Mouse (Mus musculus): ENCODE results near the gene Phrf1.

Phrf1 gene

GRCm38 (mm10) chr7:141261480-141261879, 32.9 kb downstream of the Phrf1 start:
- no peak for DNase-seq

- no peak for DNase-seq
Observed at GRCm38 (mm10) chr7:141263640-141264039, 35.1 kb downstream of the Phrf1 start.

- DNase-seq, result no peak
Observed at GRCm38 (mm10) chr7:141264041-141264700, 35.6 kb downstream of the Phrf1 start.

- DNase-seq, result peak; percentile 72 to 76
Observed at GRCm38 (mm10) chr7:141264761-141265410, 36.3 kb downstream of the Phrf1 start.

- DNase-seq, result no peak
Observed at GRCm38 (mm10) chr7:141265411-141265738, 36.8 kb downstream of the Phrf1 start.

GRCm38 (mm10) chr7:141265739-141266561, 37.4 kb downstream of the Phrf1 start, which contains the start of gene Irf7:
Gene Irf7 (minus strand): TSS chr7:141266481.
- peak; percentile 75 to 79 for DNase-seq

GRCm38 (mm10) chr7:141268466-141269272, 40.1 kb downstream of the Phrf1 start:
- no peak for DNase-seq

GRCm38 (mm10) chr7:141269273-141269545, 40.6 kb downstream of the Phrf1 start:
- no peak for DNase-seq

GRCm38 (mm10) chr7:141270631-141271030, 42.0 kb downstream of the Phrf1 start:
- no peak for DNase-seq

GRCm38 (mm10) chr7:141275356-141275755, 46.8 kb downstream of the Phrf1 start:
- DNase-seq, result no peak

GRCm38 (mm10) chr7:141276546-141276945, 48.0 kb downstream of the Phrf1 start, which contains the start of gene Cdhr5:
Gene Cdhr5 (minus strand): TSS chr7:141276786.
- DNase-seq, result no peak

GRCm38 (mm10) chr7:141277701-141278678, 49.4 kb downstream of the Phrf1 start:
- DNase-seq, result no peak

GRCm38 (mm10) chr7:141278766-141279590, 50.4 kb downstream of the Phrf1 start, which contains the start of gene Sct:
Gene Sct (minus strand): TSS chr7:141279133.
- DNase-seq, result no peak

GRCm38 (mm10) chr7:141281442-141281841, 52.9 kb downstream of the Phrf1 start:
- DNase-seq, result no peak

- no peak for DNase-seq
Observed at GRCm38 (mm10) chr7:141282756-141283155, 54.2 kb downstream of the Phrf1 start.

- DNase-seq, result no peak
Observed at GRCm38 (mm10) chr7:141288042-141288441, 59.5 kb downstream of the Phrf1 start.

GRCm38 (mm10) chr7:141291921-141292582, 63.5 kb downstream of the Phrf1 start, which contains the start of gene Drd4:
Gene Drd4 (plus strand): TSS chr7:141292006.
- DNase-seq, result no peak

GRCm38 (mm10) chr7:141292583-141293388, 64.2 kb downstream of the Phrf1 start:
- DNase-seq, result no peak

GRCm38 (mm10) chr7:141293852-141294471, 65.4 kb downstream of the Phrf1 start:
- no peak for DNase-seq

All from thymus, postnatal 36 days (tissue).